Mouse (Mus musculus) myocyte (in vitro differentiated cells): ENCODE results near the gene Lgals4. TPM values are rescaled to one million over a fixed set of nuclear protein-coding genes. Genes with fewer than 3 reads are reported as not detected.

Source experiments
- H3K27me3 ChIP-seq: one replicate; pipeline ENCODE4 v1.6.1; 2011; ENCODE audit not compliant: control insufficient read depth, insufficient read depth, insufficient read length
- H3K36me3 ChIP-seq: one replicate; pipeline ENCODE4 v1.6.1; 2011; ENCODE audit not compliant: control insufficient read depth, insufficient read depth
- H3K4me2 ChIP-seq: one replicate; pipeline ENCODE4 v1.6.1; 2011; ENCODE audit warnings: low read depth, control low read depth
- H3K4me3 ChIP-seq: one replicate; pipeline ENCODE4 v1.5.1; 2011; ENCODE audit warnings: mild to moderate bottlenecking, control low read depth, moderate library complexity
- H3K79me2 ChIP-seq: one replicate; pipeline ENCODE4 v1.6.1; 2011; ENCODE audit not compliant: control insufficient read depth, insufficient read depth
- H3ac ChIP-seq: one replicate; pipeline ENCODE4 v1.6.1; 2011; ENCODE audit not compliant: control insufficient read depth, insufficient read length
- CEBPB ChIP-seq: IDR thresholded peaks from 2 replicates; pipeline ENCODE4 v1.6.1; 2011; ENCODE audit warnings: mild to moderate bottlenecking, moderate library complexity; ENCODE audit not compliant: poor library complexity, insufficient read depth, severe bottlenecking
- MAX ChIP-seq: IDR thresholded peaks from one replicate; pipeline ENCODE4 v1.6.1; 2011; ENCODE audit warnings: low read depth, mild to moderate bottlenecking, control low read depth
- MYOD1 ChIP-seq, 3 experiments: IDR thresholded peaks; one replicate each; pipeline ENCODE4 v1.6.1; 2011; ENCODE audit warnings: control low read depth in 2 of 3, low read depth in 2 of 3, mild to moderate bottlenecking in 2 of 3, moderate library complexity in 1 of 3; ENCODE audit not compliant: insufficient read length in 2 of 3, control insufficient read depth in 1 of 3
- MYOG ChIP-seq, 3 experiments: IDR thresholded peaks; one replicate each; pipeline ENCODE4 v1.6.1; 2011; ENCODE audit warnings: control low read depth in 2 of 3, low read depth in 2 of 3, mild to moderate bottlenecking in 2 of 3; ENCODE audit not compliant: insufficient read length in 2 of 3, control insufficient read depth in 1 of 3, insufficient read depth in 1 of 3
- POLR2A ChIP-seq: IDR thresholded peaks from one replicate; pipeline ENCODE4 v1.6.1; 2011; ENCODE audit warnings: low read depth, mild to moderate bottlenecking, control low read depth, moderate library complexity; ENCODE audit not compliant: insufficient read length
- POLR2AphosphoS2 ChIP-seq: IDR thresholded peaks from one replicate; pipeline ENCODE4 v1.6.1; 2011; ENCODE audit warnings: low read depth, control low read depth; ENCODE audit not compliant: insufficient read length
- REST ChIP-seq: IDR thresholded peaks from one replicate; pipeline ENCODE4 v1.6.1; 2011; ENCODE audit warnings: mild to moderate bottlenecking, control low read depth, moderate library complexity; ENCODE audit not compliant: insufficient read depth, insufficient read length
- SRF ChIP-seq: IDR thresholded peaks from one replicate; pipeline ENCODE4 v1.6.1; 2011; ENCODE audit warnings: low read depth; ENCODE audit not compliant: control insufficient read depth, insufficient read length
- TCF12 ChIP-seq: IDR thresholded peaks from one replicate; pipeline ENCODE4 v1.6.1; 2011; ENCODE audit warnings: mild to moderate bottlenecking, control low read depth; ENCODE audit not compliant: poor library complexity, insufficient read depth, severe bottlenecking
- TCF3 ChIP-seq: IDR thresholded peaks from one replicate; pipeline ENCODE4 v1.6.1; 2011; ENCODE audit warnings: low read depth, control low read depth; ENCODE audit not compliant: insufficient read length
- USF1 ChIP-seq: IDR thresholded peaks from one replicate; pipeline ENCODE4 v1.6.1; 2011; ENCODE audit warnings: low read depth, mild to moderate bottlenecking, control low read depth, moderate library complexity
- polyA plus RNA-seq: library from polyadenylated mRNA; unstranded; fragments of >200 nt; fragmentation: generic; extraction: Trizol; gene quantifications from one replicate; pipeline ENCODE4 v1.2.1, GENCODE M21; 2012; ENCODE audit warnings: missing spikeins

The Lgals4 gene
- polyA plus RNA-seq, 1 experiment = 3.0 TPM

- TF ChIP-seq USF1 = no peak
- H3K79me2 ChIP-seq = no peaks in the 10 kb centered on the region
- H3K27me3 ChIP-seq = no peaks in the 10 kb centered on the region
- H3K4me2 ChIP-seq = no peak overlapping the region
- H3ac ChIP-seq = no peak overlapping the region
- no peak overlapping the region for H3K4me3 ChIP-seq
- H3K36me3 ChIP-seq = no peaks in the 10 kb centered on the region
These were observed 27.2 kb downstream of the Lgals4 start for GRCm38 (mm10) chr7:28860898-28861297.

GRCm38 (mm10) chr7:28862817-28863499, 29.3 kb downstream of the Lgals4 start:
- H3ac ChIP-seq = no peak overlapping the region
- no peak overlapping the region for H3K4me2 ChIP-seq
- no peaks in the 10 kb centered on the region for H3K36me3 ChIP-seq
- TF ChIP-seq MYOD1 (IDR thresholded peaks at IDR 0.05; ENCODE audit: control insufficient read depth in 1 of 3, insufficient read length in 2 of 3, low read depth in 2 of 3) (peak in 1 of 3 experiments; percentile 17), POLR2AphosphoS2 (no peak)
- no peaks in the 10 kb centered on the region for H3K27me3 ChIP-seq
- H3K4me3 ChIP-seq = no peak overlapping the region
- no peaks in the 10 kb centered on the region for H3K79me2 ChIP-seq

DNA sequence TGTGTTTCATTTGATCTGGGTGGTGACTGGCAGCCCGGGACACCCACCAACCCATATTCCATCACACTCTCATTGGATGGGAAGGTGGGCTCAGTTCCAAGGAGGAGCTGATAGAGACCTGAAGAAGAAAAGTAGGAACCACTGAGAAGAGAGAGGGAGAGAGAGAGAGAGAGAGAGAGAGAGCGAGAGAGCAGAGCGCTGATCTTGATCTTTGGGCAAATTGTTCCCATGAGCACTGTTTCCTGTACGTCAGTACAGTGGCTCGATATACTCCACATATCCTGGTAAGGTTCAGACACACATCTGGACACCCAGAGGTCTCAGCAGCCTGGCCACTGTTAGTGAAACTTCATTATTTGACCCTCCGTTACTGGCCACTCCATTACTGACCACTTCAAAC, 29.9 kb downstream of the Lgals4 start, which contains the start of gene Lgals7:
Gene Lgals7 (plus strand): TSS at position 314 of the 400 bp plus-strand sequence.
- no peaks in the 10 kb centered on the region for H3K27me3 ChIP-seq
- no peak within 1 kb of the TSS for H3K4me3 ChIP-seq
- no peak for TF ChIP-seq CEBPB
- TF ChIP-seq TCF3 = no peak
- no peak for TF ChIP-seq REST
- no peak for TF ChIP-seq MYOD1 (IDR thresholded peaks at IDR 0.05; ENCODE audit: control insufficient read depth in 1 of 3, insufficient read length in 2 of 3, low read depth in 2 of 3)
- TF ChIP-seq TCF12 = no peak
- TF ChIP-seq POLR2AphosphoS2 = no peak
- TF ChIP-seq SRF = no peak
- no peak for TF ChIP-seq MYOG (IDR thresholded peaks at IDR 0.05; ENCODE audit: control insufficient read depth in 1 of 3, insufficient read depth in 1 of 3, insufficient read length in 2 of 3, low read depth in 2 of 3)
- no peak for TF ChIP-seq POLR2A
- H3K4me2 ChIP-seq = no peak within 1 kb of the TSS
- H3K79me2 ChIP-seq = no peaks in the 10 kb centered on the region
- H3ac ChIP-seq = no peak within 1 kb of the TSS
- H3K36me3 ChIP-seq = no peaks in the 10 kb centered on the region

- Histone ChIP-seq H3K36me3 (no peaks in the 10 kb centered on the region), H3K4me3 (no peak overlapping the region), H3K27me3 (no peaks in the 10 kb centered on the region), H3K79me2 (no peaks in the 10 kb centered on the region), H3ac (no peak overlapping the region), H3K4me2 (no peak overlapping the region)
- TF ChIP-seq REST = no peak
These were observed 30.7 kb downstream of the Lgals4 start for GRCm38 (mm10) chr7:28864288-28864750.

DNA sequence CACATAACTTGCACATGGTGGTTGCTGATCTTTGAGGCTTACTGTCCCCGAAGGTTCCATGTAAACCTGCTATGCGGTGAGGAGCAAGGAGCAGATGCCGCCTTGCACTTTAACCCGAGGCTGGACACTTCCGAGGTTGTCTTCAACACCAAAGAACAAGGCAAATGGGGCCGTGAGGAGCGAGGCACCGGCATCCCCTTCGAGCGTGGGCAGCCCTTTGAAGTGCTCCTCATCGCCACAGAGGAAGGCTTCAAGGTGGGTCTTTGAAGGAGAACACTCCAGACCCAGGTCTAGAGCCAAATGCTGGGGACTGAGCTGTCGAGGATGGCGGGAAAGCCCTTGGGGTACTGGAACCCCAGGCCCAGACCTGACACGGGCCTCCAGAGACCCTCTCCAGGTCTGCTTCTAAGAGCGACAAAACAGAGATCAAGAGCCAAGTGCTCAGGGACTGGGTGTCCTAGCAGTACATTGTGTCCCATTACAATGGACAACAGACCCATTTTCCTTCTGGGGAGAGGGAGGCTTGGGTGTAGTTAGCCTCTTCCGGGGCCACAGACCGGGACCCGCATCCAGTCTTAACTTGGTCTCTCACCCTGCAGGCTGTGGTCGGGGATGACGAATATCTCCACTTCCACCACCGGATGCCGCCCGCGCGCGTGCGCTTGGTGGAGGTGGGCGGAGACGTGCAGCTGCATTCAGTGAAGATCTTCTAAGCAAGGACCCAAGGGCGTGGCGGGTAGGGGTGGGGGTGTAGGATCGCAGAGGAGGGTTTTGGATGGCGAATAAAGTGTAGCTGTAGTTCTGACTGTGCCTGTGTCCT, 32.0 kb downstream of the Lgals4 start:
- Histone ChIP-seq H3K36me3 (no peaks in the 10 kb centered on the region), H3K4me2 (peak overlapping the region; percentile 78), H3ac (no peak overlapping the region), H3K4me3 (peak overlapping the region; percentile 2), H3K27me3 (no peaks in the 10 kb centered on the region), H3K79me2 (no peaks in the 10 kb centered on the region)
- peak in 2 of 3 experiments; percentile 5 to 69 for TF ChIP-seq MYOD1 (IDR thresholded peaks at IDR 0.05; ENCODE audit: control insufficient read depth in 1 of 3, insufficient read length in 2 of 3, low read depth in 2 of 3)
- TF ChIP-seq POLR2AphosphoS2 = peak; percentile 56
- TF ChIP-seq MYOG (IDR thresholded peaks at IDR 0.05; ENCODE audit: control insufficient read depth in 1 of 3, insufficient read depth in 1 of 3, insufficient read length in 2 of 3, low read depth in 2 of 3) = peak in 2 of 3 experiments; percentile 7 to 61
- TF ChIP-seq MAX = no peak
- peak; percentile 63 for TF ChIP-seq POLR2A
- no peak for TF ChIP-seq TCF3
- no peak for TF ChIP-seq REST
